Mouse (Mus musculus): ENCODE results near the gene Olfr785.
"Not testable (repeated sequence)": the region's sequence is repeated elsewhere in the genome, so short reads cannot be mapped to it uniquely, and the experiment has no call there.

The Olfr785 gene

DNA sequence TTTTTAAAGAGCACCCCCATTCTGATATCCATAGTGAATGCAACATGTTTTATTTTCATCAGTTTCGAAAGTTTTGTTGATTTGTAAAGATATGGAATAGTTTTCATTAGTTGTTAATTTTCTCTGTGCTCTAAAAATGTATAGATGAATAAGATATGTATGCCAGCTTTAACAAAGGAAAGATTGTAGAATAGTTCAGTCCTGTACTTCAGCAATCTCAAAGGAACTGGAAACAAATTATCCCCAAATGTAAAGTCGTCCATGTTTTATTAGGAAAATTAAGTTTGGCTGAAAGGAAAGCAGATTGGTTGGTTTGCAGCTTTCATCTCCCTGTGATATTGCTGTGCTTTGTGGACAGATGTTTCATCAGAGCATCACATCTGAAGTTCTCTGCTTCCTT lies at the start of gene Olfr785:
Gene Olfr785 (plus strand): TSS at position 301 of the 400 bp plus-strand sequence.
- no peak for DNase-seq (ENCODE audit: low spot score in 2 of 2)

DNA sequence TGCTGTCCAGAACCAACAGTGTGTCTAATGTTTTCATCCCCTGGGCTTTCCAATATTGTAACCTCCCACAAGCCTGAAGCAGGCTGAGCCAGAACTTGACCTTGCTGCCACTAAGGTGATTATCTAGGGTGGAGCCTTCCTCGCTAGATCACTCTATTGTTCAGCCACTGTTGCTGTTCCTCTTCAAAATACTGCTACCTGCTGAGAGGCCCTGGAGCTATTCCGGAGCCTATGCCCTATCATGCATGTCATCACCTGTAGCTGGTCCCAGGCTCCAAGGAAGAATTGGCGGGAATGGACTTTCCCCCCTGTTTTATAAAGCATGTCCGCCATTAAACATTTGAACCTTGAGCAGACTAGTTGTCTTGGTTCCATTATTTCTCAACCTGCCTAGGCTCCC lies 48.7 kb upstream of the Olfr785 start:
- not testable (repeated sequence) for DNase-seq (ENCODE audit: low spot score in 2 of 2)

DNA sequence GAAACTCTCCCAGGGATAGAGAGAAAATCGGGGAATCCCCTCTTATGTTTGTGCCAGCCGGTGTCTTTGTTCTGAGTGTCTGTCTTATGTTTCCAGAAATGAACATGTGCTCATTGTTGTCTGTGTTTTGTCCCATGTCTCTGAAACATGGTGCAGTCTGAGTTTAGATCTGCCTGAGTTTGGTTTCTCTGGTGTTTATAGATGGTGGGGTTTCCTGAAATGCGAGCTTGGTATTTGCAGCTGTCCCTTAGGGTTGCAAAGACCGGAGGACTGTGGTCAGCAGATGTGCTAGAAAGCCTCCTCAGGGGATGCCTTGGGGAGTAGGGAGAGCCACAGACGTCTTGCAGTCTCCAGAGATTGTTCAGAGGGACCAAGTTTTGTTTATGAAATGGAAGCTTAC lies 47.9 kb upstream of the Olfr785 start:
- DNase-seq (ENCODE audit: low spot score in 2 of 2), result no peak

DNA sequence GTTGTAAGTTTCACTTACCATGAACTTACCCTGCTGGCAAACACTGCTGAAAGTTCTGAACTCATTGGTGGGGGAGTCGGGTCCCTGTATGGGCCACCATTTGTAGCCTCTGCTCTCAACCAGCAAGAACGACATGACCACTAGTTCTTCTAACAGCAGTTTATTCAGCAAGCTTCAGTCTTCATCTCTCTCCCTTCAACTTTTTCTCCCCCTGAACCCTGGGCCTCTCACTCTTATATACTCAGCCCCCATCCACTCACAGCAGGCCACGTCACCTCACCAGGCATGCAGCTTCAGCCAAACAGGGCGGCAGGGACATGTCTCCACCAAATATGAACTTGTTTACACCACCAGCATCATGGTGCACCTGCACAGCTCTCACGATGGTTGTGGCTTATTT lies 31.2 kb upstream of the Olfr785 start:
- not testable (repeated sequence) for DNase-seq (ENCODE audit: low spot score in 2 of 2)

DNA sequence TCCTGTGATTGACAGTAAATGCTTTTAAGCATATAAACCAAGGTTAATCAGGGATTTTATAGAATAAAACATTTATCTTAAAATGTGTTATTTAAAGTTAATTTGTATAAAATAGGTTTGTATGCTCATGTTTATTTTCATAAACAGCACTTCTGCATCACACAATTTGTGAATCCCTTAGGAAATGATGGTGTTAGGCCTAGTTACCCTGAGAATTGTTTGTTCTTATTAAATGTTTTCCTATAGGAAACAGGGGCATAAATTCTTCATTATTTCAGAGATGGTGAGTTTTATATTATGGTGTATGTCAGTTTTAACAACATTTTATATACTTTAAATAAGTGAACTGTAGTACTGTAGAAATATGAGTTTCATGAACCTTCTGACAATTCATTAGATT lies 21.4 kb upstream of the Olfr785 start, which contains the start of gene Olfr784:
Gene Olfr784 (plus strand): TSS at position 301 of the 400 bp plus-strand sequence.
- DNase-seq (ENCODE audit: low spot score in 2 of 2), result no peak

DNA sequence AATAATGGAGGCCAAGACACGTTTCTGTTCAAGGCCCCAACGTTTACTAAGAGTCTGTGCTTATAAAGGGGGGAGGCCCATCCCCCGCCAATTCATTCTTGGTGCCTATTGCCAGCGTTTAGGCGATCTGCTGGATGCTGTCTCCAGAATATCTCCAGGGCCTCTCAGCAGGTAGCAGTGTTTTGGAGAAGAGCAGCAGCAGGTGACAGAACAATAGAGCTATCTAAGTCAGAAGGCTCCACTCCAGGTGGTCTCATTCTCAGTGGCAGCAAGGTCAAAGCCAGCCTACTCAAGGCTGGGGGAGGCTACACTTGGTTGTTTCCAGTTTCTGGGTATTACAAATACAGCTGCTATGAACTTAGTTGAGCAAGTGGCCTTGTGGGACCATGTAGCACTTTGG lies 4.3 kb upstream of the Olfr785 start:
- no peak for DNase-seq (ENCODE audit: low spot score in 2 of 2)

DNA sequence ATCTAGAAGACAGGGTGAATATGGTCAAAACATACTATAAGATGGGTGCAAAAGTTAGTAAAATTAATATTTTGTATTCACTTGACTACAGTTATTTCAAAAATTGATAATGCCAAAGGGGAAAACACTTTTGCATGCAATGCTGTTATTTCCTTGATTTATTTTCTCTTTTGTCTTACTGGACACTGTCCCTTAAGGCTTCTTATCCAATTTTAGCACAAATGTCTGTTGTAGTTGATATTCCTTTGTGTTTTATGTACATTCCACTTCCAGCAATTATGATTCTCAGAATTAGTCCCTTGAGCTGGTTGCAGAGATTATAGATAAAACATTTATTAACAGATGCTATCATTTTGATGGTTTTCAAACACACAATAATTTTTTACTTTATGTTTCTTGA lies 21.8 kb downstream of the Olfr785 start, which contains the start of gene Olfr786:
Gene Olfr786 (plus strand): TSS at position 301 of the 400 bp plus-strand sequence.
- no peak for DNase-seq (ENCODE audit: low spot score in 2 of 2)

Data from frontal cortex, postnatal 25 days (tissue).